Mouse (Mus musculus) layer of hippocampus, adult 8-10 months (tissue): Measurements from ENCODE around the gene Kif20b. TPM values are rescaled to one million over a fixed set of nuclear protein-coding genes. Genes with fewer than 3 reads are reported as not detected.

ENCODE experiments used
- DNase-seq, 2 experiments: peaks; one replicate each; pipeline ENCODE4 v3.0.0; 2022; ENCODE audit warnings: low spot score in 2 of 2
- microRNA-seq, 2 experiments: library from miRNA; unstranded; fragments of <30 nt; microRNA quantifications; one replicate each; pipeline ENCODE4 v1.2.0; 2022
- total RNA-seq, 4 experiments: library from RNA; stranded (reverse); gene quantifications; 2 replicates each; pipeline ENCODE4 v1.2.4; 2022

Kif20b gene
- total RNA-seq, 4 experiments from 2014 or later: 0.68 to 1.7 (median 1.4) TPM

GRCm38 (mm10) chr19:34920066-34920465 lies 2.1 kb upstream of the Kif20b start:
- no peak for DNase-seq

- no peak for DNase-seq
These were observed 1.6 kb upstream of the Kif20b start for GRCm38 (mm10) chr19:34920531-34920930.

- DNase-seq: no peak
These were observed 909 bp upstream of the Kif20b start for GRCm38 (mm10) chr19:34921253-34921651.

GRCm38 (mm10) chr19:34922603-34922963 lies 422 bp downstream of the Kif20b start:
- DNase-seq: no peak

- no peak for DNase-seq
These were observed 25.0 kb downstream of the Kif20b start for GRCm38 (mm10) chr19:34947206-34947605.

- no peak for DNase-seq
These were observed 31.8 kb downstream of the Kif20b start for GRCm38 (mm10) chr19:34953842-34954541.

GRCm38 (mm10) chr19:34959369-34959768 lies 37.2 kb downstream of the Kif20b start:
- peak; percentile 14 for DNase-seq

GRCm38 (mm10) chr19:34984742-34985141 lies 62.6 kb downstream of the Kif20b start:
- no peak for DNase-seq

GRCm38 (mm10) chr19:34990443-34990842 lies 68.3 kb downstream of the Kif20b start:
- peak; percentile 5 to 31 for DNase-seq

GRCm38 (mm10) chr19:34992969-34993527 lies 70.9 kb downstream of the Kif20b start:
- DNase-seq: peak; percentile 39 to 75

GRCm38 (mm10) chr19:35015058-35015457 lies 92.9 kb downstream of the Kif20b start:
- no peak for DNase-seq

- DNase-seq: no peak
These were observed 95.5 kb downstream of the Kif20b start for GRCm38 (mm10) chr19:35017474-35018208.

GRCm38 (mm10) chr19:35018209-35018581 lies 96.0 kb downstream of the Kif20b start:
- no peak for DNase-seq

Small RNA genes lying within 50 kb of the gene (microRNA-seq; reads per million reads assigned to microRNA genes)
- gene Mir1950: 0 reads per million in 2 experiments

Other genes with a start within 250 kb of the Kif20b start
- 1 to 10 TPM; 2.0 to 4.2 (median 2.5) TPM for gene Slc16a12, start 175.1 kb upstream of the Kif20b start, total RNA-seq
- 10 to 100 TPM; 17.0 to 20.8 (median 19.8) TPM for gene Pank1, start 42.9 kb upstream of the Kif20b start, total RNA-seq